Mouse (Mus musculus) forebrain, embryonic 15.5 days (tissue): ENCODE measurements around the gene Zfp108. TPM values are rescaled to one million over a fixed set of nuclear protein-coding genes. Genes with fewer than 3 reads are reported as not detected.
A peak's percentile ranks its signal among the peaks of the same experiment; 100 is the strongest.

Experiments
- ATAC-seq: fragments of 200-750 bp; cut with Nextera tagmentation; replicated peaks from 2 replicates; pipeline ENCODE4 v1.8.0; 2017; ENCODE audit warnings: mild to moderate bottlenecking, moderate TSS enrichment, moderate library complexity
- H3K27ac ChIP-seq: fragments of 300-500 bp; sonication (generic); replicated peaks from 2 replicates; pipeline ENCODE4 v1.5.1; 2015; ENCODE audit warnings: mild to moderate bottlenecking, inconsistent platforms
- H3K27me3 ChIP-seq: fragments of 300-500 bp; sonication (generic); 2 replicates; pipeline ENCODE4 v1.6.1; 2015; ENCODE audit warnings: inconsistent platforms
- H3K36me3 ChIP-seq: fragments of 300-500 bp; sonication (generic); 2 replicates; pipeline ENCODE4 v1.6.1; 2015; ENCODE audit warnings: mild to moderate bottlenecking, inconsistent platforms
- H3K4me1 ChIP-seq: fragments of 300-500 bp; sonication (generic); 2 replicates; pipeline ENCODE4 v1.6.1; 2015; ENCODE audit warnings: inconsistent platforms
- H3K4me2 ChIP-seq: fragments of 300-500 bp; sonication (generic); replicated peaks from 2 replicates; pipeline ENCODE4 v1.6.1; 2015; ENCODE audit warnings: mild to moderate bottlenecking, inconsistent platforms
- H3K4me3 ChIP-seq: fragments of 300-500 bp; sonication (generic); 2 replicates; pipeline ENCODE4 v1.5.1; 2015; ENCODE audit warnings: mild to moderate bottlenecking, inconsistent platforms
- H3K9ac ChIP-seq: fragments of 300-500 bp; sonication (generic); replicated peaks from 2 replicates; pipeline ENCODE4 v1.6.1; 2015; ENCODE audit warnings: mild to moderate bottlenecking, inconsistent platforms
- H3K9me3 ChIP-seq: fragments of 300-500 bp; sonication (generic); 2 replicates; pipeline ENCODE4 v1.6.1; 2016; ENCODE audit warnings: inconsistent platforms
- WGBS: fragments of 180-500 bp; shearing (Covaris S2); methylation state at CpG from one replicate; pipeline ENCODE4 v1.1.7; 2015; ENCODE audit warnings: mixed read lengths; 5-methylcytosine and 5-hydroxymethylcytosine counted together
- polyA plus RNA-seq: library from polyadenylated mRNA; unstranded; fragments of >200 nt; fragmentation: Nextera tagmentation; extraction: Ambion mirVana; gene quantifications from 2 replicates; pipeline ENCODE4 v1.2.1, GENCODE M21; 2015

The Zfp108 gene
- polyA plus RNA-seq, 1 experiment from 2014 or later: 5.3 TPM

DNA sequence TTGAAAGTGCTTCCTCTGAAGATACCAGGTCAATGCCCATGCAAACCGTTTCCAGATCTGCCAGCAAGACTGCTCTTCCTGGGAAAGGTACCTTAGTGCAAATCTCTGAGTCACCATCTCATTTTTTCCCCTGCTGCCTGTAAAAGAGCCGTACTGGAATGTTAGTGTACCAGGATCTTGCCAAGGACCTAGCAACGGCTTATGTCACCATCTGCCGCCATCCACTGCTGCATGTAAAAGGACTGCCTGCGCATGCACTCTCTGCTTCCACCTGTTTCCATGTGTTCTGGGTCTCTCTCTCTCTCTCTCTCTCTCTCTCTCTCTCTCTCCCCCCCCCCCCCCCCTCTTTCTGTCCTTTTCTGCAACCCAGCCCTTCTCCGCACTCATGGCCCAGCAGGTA is 33.9 kb downstream of the Zfp108 start:
- Histone ChIP-seq H3K27me3 (no peaks in the 10 kb centered on the region), H3K4me1 (no peaks in the 10 kb centered on the region), H3K27ac (no peak overlapping the region), H3K4me3 (no peak overlapping the region), H3K36me3 (peaks cover 62% of the 10 kb centered on the region), H3K4me2 (no peak overlapping the region), H3K9ac (no peak overlapping the region), H3K9me3 (no peaks in the 10 kb centered on the region)
- no peak for ATAC-seq
- 75% methylated on average over 6 of the region's 6 CpGs for WGBS

DNA sequence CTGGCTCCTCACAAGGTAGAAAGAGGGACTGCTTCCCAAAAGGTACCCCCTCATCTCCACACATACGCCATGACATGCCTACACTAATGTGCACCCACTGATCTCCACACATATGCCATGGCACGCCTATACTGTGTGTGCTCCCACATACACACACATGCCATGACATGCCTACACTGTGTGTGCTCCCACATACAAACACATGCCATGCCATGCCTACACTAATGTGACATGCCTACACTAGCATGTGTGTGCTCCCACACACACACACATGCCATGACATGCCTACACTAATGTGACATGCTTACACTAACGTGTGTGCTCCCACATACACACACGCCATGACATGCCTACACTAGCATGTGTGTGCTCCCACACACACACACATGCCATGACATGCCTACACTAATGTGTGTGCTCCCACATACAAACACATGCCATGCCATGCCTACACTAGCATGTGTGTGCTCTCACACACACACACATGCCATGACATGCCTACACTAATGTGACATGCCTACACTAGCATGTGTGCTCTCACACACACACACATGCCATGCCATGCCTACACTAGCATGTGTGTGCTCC is 35.6 kb downstream of the Zfp108 start:
- Histone ChIP-seq H3K9ac (no peak overlapping the region), H3K36me3 (peaks cover 78% of the 10 kb centered on the region), H3K4me2 (no peak overlapping the region), H3K4me1 (no peaks in the 10 kb centered on the region), H3K27ac (no peak overlapping the region), H3K9me3 (no peaks in the 10 kb centered on the region), H3K4me3 (no peak overlapping the region), H3K27me3 (no peaks in the 10 kb centered on the region)
- WGBS: 94% methylated on average over 4 of the region's 4 CpGs
- no peak for ATAC-seq

DNA sequence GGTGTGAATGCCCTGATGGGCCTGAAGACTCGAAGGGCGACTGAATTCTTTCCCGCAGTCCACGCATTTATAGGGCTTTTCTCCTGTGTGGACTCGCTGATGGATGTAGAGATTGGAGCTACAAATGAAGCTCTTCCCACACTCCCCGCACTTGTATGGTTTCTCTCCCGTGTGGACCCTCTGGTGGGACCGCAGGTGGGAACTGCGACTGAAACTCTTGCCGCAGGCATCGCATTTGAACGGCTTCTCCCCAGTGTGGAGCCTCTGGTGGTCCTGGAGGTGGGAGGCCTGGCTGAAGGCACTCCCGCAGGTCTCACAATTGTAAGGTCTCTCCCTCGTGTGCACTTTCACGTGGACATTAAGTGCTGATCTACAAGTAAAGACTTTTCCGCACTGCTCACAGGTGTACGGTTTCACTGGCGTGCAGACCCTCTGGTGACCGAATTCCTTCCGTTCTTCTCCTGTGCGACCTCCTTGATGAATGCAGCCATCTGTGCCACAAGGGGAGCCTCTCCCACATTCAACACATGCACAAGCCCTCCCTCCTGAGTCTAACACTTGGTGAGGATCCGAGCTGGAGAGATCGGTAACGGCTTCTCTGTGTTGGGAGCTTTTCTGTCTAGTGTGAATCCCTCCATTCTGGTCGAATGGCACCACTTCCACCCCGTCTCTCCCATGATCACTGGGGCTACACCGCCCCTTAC is 36.9 kb downstream of the Zfp108 start:
- Histone ChIP-seq H3K36me3 (peaks cover 89% of the 10 kb centered on the region), H3K4me1 (no peaks in the 10 kb centered on the region), H3K9ac (no peak overlapping the region), H3K27ac (no peak overlapping the region), H3K4me2 (no peak overlapping the region), H3K4me3 (no peak overlapping the region), H3K9me3 (no peaks in the 10 kb centered on the region), H3K27me3 (no peaks in the 10 kb centered on the region)
- 89% methylated on average over 27 of the region's 27 CpGs for WGBS
- no peak for ATAC-seq

DNA sequence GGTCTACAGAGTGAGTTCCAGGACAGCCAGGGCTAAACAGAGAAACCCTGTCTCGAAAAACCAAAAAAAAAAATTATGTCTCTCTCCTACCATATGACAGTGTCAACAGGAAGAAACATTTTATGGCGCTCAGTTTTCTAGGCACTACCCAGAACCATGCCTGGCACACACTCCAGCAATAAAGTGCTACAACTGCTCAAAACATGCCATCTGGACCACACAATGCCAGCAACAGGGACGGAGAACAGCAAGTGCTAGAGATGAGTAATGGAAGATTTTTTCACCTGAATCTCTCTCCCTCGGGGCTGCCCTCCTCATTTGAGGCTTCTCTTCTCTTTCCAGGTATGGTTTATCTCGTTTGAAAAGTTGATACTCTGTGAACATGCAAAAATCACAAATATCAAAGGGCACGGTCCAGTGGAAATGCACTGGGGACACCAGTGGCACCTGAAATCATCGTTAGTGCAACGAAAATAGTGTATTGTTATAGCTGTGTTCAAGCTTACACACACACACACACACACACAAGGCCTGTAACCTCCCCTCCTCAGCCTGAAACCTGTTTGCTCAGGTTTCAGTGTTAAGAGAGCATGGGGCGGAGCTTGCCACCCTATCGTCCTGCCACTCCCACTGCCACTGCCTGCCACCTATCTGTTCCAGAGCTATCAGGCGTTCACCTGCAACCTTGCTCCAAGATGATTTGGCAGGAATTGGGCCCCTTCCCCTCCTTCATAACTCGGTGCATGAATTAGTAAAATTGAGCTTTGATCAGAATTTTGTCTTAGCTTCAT is 38.7 kb downstream of the Zfp108 start:
- no peak overlapping the region for H3K27ac ChIP-seq
- peaks cover 10% of the 10 kb centered on the region for H3K4me1 ChIP-seq
- peaks cover 79% of the 10 kb centered on the region for H3K36me3 ChIP-seq
- WGBS: 87% methylated on average over 12 of the region's 12 CpGs
- H3K4me3 ChIP-seq: no peak overlapping the region
- ATAC-seq: no peak
- no peaks in the 10 kb centered on the region for H3K9me3 ChIP-seq
- no peaks in the 10 kb centered on the region for H3K27me3 ChIP-seq
- no peak overlapping the region for H3K4me2 ChIP-seq
- H3K9ac ChIP-seq: no peak overlapping the region

DNA sequence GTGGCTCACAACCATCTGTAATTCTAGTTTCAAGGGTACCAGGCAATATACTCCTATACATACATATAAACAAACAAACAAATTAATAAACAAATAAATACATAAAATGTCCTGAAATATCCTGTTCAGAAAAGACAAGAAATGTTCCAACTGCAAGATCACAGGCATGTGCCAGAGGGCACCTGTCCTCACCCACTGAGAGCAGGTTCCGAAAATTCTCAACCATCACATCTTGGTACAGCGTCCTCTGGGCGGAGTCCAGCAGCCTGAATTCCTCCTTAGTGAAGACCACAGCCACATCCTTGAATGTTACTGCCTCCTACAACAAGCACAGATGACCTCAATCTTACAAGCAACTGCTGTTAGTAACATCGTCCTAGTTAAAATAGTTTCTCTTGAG is 40.2 kb downstream of the Zfp108 start:
- no peaks in the 10 kb centered on the region for H3K9me3 ChIP-seq
- H3K4me3 ChIP-seq: no peak overlapping the region
- H3K27ac ChIP-seq: no peak overlapping the region
- H3K4me1 ChIP-seq: peaks cover 13% of the 10 kb centered on the region
- H3K27me3 ChIP-seq: no peaks in the 10 kb centered on the region
- no peak overlapping the region for H3K9ac ChIP-seq
- 97% methylated on average over 4 of the region's 4 CpGs for WGBS
- peaks cover 70% of the 10 kb centered on the region for H3K36me3 ChIP-seq
- no peak for ATAC-seq
- H3K4me2 ChIP-seq: no peak overlapping the region

DNA sequence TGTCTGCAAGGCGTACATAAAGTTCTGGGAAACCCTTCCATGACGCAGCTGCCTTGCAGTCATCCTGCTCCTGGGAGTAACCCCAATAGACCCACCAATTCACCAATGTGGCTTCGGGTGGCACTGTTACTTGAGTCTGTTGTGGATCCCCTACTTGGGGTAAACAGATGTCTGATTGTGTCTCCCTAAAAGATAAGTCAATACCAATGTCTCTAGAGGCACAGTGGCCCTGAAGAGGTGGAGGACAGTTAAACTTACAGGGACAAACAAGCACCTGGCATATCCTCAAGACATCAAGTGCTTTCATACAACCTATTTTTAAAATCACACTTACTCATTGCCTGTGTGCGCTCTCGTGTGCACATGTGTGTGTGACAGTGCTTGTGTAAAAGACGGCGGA is 40.8 kb downstream of the Zfp108 start:
- no peak overlapping the region for H3K4me2 ChIP-seq
- no peaks in the 10 kb centered on the region for H3K27me3 ChIP-seq
- ATAC-seq: no peak
- no peak overlapping the region for H3K4me3 ChIP-seq
- no peak overlapping the region for H3K9ac ChIP-seq
- peaks cover 64% of the 10 kb centered on the region for H3K36me3 ChIP-seq
- 98% methylated on average over 7 of the region's 7 CpGs for WGBS
- H3K4me1 ChIP-seq: peaks cover 19% of the 10 kb centered on the region
- H3K9me3 ChIP-seq: no peaks in the 10 kb centered on the region
- H3K27ac ChIP-seq: no peak overlapping the region

DNA sequence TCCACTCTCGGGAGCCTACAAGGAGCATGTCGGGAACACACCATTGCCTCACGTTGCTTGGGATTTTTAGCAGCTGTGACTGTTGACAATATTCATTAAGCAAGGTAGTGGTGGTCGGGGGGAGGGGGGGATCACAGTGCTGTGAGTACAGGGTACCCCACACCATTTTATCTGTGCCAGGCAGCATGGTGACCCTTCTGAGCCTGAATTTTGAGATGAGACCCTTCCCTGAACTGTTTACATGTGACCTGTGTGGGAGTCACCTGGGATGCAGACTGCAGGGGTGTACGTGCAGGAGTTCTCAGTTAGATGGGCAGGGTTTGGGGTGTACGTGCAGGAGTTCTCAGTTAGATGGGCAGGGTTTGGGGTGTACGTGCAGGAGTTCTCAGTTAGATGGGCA is 41.8 kb downstream of the Zfp108 start:
- peaks cover 54% of the 10 kb centered on the region for H3K36me3 ChIP-seq
- no peak for ATAC-seq
- H3K27ac ChIP-seq: no peak overlapping the region

DNA sequence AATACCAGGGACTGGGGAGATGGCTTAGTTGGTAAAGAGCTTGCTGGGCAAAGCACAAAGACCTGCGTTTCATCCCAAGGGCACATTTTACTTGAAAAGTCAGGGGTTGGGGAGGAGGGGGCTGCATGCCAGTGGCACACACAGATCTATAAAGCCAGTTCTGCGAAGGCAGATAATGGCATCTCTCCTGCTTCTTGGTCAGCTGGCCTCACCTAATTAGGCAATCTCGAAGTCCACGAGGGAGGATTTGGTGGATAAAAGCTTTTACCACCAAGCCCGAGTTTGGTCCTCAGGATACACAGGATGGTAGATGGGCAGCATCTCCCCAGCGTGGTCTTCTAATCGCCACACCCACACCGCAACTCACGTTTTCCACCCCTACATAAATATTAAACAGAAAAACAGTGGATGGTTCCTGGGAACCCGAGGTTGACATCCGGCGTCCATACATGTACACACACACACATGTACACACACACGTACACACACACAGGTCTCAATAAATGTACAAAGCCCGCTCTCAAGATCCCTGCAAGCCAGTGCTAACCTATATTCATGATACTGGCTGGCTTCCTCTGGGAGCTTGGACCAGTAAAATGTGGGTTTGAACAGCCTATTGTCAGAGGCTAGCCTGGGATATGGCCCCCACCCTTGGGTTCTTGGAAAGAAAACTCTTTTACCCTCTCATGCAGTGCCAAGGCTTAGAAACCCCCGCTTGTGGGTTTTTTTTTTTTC is 42.9 kb downstream of the Zfp108 start:
- Histone ChIP-seq H3K27me3 (no peaks in the 10 kb centered on the region), H3K4me1 (peaks cover 26% of the 10 kb centered on the region), H3K9ac (peak overlapping the region; percentile 87; the same call in 1 of the 2 replicates), H3K4me3 (peak overlapping the region; percentile 80; the same call in 1 of the 2 replicates), H3K36me3 (peaks cover 51% of the 10 kb centered on the region), H3K27ac (no peak overlapping the region), H3K4me2 (peak overlapping the region; percentile 94; the same call in 1 of the 2 replicates), H3K9me3 (no peaks in the 10 kb centered on the region)
- 89% methylated on average over 15 of the region's 15 CpGs for WGBS
- no peak for ATAC-seq

More for the DNA sequence above, 41.8 kb downstream of the Zfp108 start:
- no peaks in the 10 kb centered on the region for H3K27me3 ChIP-seq
- H3K9ac ChIP-seq: no peak overlapping the region
- H3K4me3 ChIP-seq: no peak overlapping the region
- H3K4me2 ChIP-seq: no peak overlapping the region
- peaks cover 26% of the 10 kb centered on the region for H3K4me1 ChIP-seq
- WGBS: 93% methylated on average over 7 of the region's 7 CpGs
- no peaks in the 10 kb centered on the region for H3K9me3 ChIP-seq

DNA sequence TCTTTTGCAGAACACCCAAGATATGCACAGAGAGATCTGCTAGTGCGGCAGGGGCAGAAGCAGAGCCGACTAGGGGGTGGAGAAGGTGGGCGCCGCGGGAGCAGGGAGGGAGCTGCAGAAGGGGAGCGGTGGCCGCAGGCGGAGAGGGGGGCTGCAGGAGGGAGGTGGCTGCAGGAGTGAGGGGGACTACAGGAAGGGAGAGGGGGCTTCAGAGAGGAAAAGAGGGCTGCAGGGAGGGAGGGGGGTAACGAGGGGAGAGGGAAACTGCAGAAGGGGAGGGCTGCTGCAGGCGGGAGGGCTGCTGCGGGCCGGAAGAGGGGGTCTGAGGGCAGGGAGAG is 44.0 kb downstream of the Zfp108 start:
- Histone ChIP-seq H3K4me1 (peaks cover 26% of the 10 kb centered on the region), H3K36me3 (peaks cover 53% of the 10 kb centered on the region)
- under 1% methylated on average over 12 of the region's 12 CpGs for WGBS

DNA sequence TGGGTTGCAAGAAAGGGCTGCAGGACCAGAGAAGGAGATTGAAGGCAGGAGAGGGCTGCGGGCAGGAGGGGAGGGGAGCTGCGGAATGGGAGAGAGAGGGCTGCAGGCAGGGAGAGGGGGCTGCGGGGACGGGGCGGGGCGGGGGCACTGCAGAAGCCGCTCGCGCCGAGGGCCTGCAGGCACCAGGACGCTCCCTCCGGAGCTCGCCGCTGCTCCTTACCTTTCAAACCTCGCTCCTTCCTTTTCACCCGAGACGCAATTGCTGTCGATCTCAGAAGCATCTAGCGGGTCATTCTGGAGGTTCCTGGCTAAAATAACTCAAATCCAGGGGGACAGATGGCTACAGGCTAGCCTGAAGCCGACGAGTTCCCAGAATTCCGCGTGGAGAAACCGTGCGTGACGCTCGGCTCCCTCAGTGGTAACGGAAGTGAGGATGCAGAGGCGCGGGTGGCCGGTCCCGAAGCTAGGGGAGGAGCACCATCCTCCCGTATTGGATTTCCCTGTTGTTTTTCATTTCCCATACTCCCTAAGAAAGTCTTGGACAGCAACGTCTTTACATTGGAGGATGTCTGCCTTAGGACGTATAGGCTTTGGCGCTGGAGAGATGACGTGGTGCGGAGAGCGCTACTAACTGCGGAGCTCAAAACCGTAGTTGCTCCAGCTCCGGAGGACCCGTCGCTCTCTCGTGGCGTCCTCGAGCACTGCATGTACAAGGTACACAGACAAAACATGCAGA is 44.5 kb downstream of the Zfp108 start:
- Histone ChIP-seq H3K9me3 (no peaks in the 10 kb centered on the region), H3K4me3 (peak overlapping the region; percentile 80), H3K9ac (peak overlapping the region; percentile 87), H3K36me3 (peaks cover 50% of the 10 kb centered on the region), H3K4me2 (peak overlapping the region; percentile 94), H3K27ac (peak overlapping the region; percentile 94), H3K27me3 (no peaks in the 10 kb centered on the region), H3K4me1 (peaks cover 26% of the 10 kb centered on the region)
- under 1% methylated on average over 45 of the region's 47 CpGs for WGBS
- peak; percentile 93 for ATAC-seq

More for the DNA sequence above, 44.0 kb downstream of the Zfp108 start:
- Histone ChIP-seq H3K9me3 (no peaks in the 10 kb centered on the region), H3K27ac (peak overlapping the region; percentile 94), H3K4me3 (peak overlapping the region; percentile 80), H3K9ac (peak overlapping the region; percentile 87), H3K27me3 (no peaks in the 10 kb centered on the region), H3K4me2 (peak overlapping the region; percentile 94)
- ATAC-seq: peak; percentile 25

DNA sequence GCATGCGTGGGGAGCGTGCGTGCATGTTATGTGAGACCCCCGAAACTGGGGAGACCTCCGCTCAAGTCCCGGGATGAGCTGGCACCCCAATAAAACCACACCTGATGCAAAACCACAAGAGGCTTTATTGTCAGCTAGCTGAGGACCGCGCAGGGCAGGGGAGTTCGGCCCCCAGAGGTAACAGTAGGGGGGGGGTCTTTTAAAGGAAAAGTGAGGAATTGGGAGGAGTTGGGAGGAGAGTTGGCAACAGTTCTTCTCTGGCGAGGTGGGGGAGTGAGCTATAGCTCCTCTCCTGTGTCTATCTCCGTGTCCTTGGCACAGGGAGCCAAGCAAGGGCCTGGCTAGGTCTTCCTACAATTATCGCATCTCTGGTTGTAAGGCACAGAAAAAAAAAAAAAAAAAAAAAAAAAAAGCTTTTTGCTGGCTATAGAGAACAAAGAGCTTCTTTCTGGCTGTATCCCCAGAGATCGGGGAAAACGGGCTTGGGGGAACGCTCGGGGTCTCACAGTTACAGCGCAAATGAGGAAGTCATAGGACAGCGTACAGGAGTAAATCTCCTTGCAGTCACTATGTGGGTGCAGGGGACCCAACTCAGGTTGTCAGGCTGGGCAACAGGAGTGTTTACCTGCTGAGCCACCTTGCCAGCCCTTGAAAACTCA is 45.4 kb downstream of the Zfp108 start:
- peak; percentile 43 for ATAC-seq
- H3K27me3 ChIP-seq: no peaks in the 10 kb centered on the region
- peaks cover 44% of the 10 kb centered on the region for H3K36me3 ChIP-seq
- H3K4me1 ChIP-seq: peaks cover 26% of the 10 kb centered on the region
- under 1% methylated on average over 18 of the region's 18 CpGs for WGBS
- peak overlapping the region; percentile 94 for H3K4me2 ChIP-seq
- H3K9ac ChIP-seq: peak overlapping the region; percentile 87
- peak overlapping the region; percentile 80 for H3K4me3 ChIP-seq
- H3K27ac ChIP-seq: peak overlapping the region; percentile 94
- H3K9me3 ChIP-seq: no peaks in the 10 kb centered on the region
